Mouse (Mus musculus): ENCODE measurements at regions not wholly inside any gene's neighbourhood (a gene's known extent, or its start where the extent isn't known, plus 50 kb on each side); places are given as distances from the start of the nearest gene placed in this dataset.

DNA sequence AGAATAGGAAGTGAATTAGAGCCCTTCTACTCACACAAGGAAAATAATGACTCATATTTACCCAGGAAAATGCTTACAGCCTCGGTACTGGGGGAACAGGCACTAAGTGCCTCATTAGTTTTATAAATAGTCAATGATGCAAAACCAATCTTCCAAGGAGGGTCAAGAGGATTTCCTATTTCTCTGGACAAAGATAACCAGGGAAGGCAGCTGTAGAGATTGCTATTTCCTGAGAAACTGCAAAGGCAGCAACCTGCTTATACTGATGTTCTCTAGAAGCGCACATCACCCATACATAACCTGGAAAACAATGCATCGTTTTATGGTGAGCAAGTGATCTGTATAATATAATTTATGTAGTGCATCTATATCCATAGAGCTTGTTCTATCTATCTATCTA, 201.3 kb upstream of the Sash1 start:
- DNase-seq (ENCODE audit: inconsistent age in 2 of 2, low spot score in 1 of 2): no peak

DNA sequence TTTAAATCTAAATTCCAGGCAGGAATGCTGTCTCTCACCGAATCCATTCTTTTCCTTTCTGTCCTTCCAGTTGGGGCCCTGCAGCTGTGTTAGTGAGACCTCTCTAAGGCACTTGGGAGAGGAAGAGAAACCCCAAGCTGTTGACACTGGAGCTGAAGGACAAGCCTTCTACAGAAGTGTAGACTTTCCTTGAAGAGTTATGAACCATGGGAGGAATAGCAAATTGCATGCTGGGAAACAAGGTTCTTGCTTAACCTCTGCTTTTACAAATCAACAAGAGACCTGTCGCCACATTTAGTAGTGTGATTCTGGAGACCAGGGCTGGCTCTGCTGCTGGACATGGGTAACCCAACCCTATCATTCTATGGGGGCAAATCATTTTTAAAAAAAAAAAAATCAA, 200.8 kb upstream of the Sash1 start:
- no peak for DNase-seq (ENCODE audit: inconsistent age in 2 of 2, low spot score in 1 of 2)

DNA sequence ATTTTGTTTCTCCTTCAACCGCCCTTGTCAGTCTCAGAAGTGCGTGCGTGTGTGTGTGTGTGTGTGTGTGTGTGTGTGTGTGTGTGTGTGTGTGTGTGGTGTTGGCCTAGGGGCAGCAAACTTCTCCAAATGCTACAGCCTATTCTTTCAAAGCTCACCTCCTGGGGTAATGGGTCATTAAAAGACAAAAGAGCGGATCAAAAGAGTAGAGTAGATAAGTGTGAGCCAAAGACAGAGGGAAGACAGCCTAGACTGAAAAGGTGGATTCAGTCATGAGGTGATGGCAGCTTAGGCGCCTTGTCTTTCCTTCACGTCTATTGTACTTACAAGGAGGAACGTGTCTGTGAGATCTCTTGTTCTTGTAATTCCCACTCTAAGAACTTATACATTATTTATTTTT, 199.6 kb upstream of the Sash1 start:
- no peak for DNase-seq (ENCODE audit: inconsistent age in 2 of 2, low spot score in 1 of 2)

DNA sequence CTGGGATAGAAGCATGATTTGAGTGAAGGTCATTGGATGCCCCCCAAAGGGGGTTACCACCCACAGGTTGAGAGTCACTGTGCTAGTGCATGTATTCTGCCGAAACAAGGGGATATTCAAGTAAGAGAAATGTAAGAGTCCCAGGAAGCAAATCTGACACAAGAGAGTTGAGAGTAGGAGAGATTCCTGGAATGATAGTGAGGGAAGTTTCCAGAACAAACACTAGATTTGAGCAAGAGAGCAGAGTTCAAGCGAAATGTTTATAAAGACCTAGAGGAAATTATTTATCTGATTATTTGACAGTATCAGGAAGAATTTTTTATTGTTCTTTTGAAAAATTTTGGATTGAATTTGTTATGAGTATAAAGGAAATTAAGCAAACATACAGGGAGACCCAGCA, 189.0 kb upstream of the Sash1 start:
- DNase-seq (ENCODE audit: inconsistent age in 2 of 2, low spot score in 1 of 2): no peak

DNA sequence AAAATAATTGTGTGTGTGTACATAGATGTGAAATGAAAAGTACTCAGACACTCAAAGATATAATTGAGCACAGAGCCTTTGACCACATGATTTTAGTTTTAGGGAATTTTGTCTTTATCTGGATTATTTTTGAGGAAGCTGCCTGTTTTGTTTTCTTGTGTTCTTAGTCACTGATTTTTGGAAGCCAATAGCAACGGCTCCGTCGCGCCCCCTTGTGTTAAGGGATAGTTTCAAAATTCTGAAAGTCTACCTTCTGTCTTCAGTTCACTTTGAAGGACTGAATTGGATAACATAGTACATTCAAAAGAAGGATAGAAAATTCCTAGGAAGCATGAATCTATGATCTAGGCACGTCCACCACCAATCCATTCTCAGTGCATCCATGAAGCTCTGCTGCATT, 185.8 kb upstream of the Sash1 start:
- DNase-seq (ENCODE audit: inconsistent age in 2 of 2, low spot score in 1 of 2): peak; percentile 28 to 79

DNA sequence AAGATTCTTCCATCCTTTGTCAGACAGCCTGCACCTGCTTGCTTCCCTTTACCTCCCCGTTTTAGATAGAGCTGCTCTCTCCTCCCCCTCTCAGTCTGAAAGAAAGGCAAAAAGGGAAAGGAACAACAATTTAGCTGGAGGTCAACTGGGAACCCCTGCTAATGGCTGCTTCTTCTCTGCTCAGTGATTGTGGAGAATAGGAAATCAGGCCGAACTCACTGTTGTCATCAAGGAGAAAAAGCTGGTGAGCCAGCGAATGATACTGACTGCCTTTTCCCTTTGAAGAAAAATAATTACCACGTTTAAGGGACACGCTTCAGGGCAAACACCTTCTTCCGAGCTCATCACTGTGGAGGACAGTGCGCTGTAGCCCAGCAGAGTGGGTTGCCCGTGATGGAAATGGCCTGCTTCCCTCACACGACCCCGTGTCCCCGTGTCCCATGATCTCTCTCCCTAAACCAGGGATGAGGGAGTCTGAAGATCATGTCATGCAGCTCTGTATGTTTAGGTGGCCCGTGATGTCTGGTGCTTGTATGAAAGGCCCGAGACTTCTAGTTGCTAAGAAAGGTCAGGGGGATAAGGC, 183.8 kb upstream of the Sash1 start:
- DNase-seq (ENCODE audit: inconsistent age in 2 of 2, low spot score in 1 of 2): no peak

DNA sequence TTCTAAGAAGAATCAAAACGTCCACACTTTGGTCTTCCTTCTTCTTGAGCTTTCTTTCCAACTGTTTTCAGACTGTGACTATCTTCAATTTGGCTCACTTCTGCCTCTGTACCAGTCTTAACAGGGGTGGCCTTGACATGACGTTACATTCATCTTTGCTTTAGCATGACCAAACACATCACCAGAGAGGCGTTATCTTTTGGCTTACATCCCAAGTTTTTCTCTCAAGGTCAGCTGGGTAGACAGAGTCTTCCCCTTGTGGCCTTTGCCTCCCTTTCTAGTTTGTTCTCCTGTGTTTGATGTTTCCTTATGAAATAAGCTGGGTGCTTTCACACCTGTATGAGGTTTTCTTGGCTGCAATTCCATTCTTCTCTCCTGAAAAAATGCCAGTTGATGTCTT, 180.7 kb upstream of the Sash1 start:
- peak; percentile 55 to 81 for DNase-seq (ENCODE audit: inconsistent age in 2 of 2, low spot score in 1 of 2)

DNA sequence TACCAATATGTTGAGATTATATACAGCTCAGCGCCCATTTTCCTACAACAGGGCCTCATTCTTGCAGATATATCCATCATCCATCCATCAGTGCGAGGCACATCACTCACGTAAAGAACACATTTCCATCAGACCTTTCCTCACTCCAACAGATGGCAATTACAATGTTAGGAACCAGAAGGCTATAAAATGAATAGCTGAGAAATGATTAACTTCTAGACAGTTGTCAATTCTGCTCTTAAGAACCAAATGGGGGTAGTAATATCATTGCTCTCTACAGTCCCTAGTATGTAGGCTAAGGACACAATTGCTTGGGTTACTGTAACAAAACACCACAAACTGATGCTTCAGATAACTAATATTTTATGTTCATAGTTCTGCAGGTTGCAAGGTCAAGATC, 176.1 kb upstream of the Sash1 start:
- DNase-seq (ENCODE audit: inconsistent age in 2 of 2, low spot score in 1 of 2): no peak

DNA sequence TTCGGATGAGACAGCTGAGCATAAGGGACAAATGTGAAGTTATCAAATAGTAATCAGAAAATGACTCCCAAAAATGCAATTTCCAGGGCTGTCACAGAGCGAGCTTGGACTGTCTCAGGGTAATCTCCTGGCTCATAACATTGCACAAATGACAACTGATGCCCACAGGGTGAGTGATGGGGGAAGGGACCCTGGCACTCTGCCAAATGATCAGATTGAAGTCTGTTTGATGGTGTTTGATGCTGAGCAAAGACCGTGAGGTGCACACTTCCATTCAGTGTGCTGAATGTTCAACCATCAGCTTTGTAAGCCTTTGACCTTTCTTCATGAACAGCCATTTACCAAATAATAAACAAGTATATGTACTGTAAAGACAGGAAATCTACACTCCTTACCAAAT, 169.4 kb upstream of the Sash1 start:
- DNase-seq (ENCODE audit: inconsistent age in 2 of 2, low spot score in 1 of 2): peak in 1 of 2 experiments; percentile 48

DNA sequence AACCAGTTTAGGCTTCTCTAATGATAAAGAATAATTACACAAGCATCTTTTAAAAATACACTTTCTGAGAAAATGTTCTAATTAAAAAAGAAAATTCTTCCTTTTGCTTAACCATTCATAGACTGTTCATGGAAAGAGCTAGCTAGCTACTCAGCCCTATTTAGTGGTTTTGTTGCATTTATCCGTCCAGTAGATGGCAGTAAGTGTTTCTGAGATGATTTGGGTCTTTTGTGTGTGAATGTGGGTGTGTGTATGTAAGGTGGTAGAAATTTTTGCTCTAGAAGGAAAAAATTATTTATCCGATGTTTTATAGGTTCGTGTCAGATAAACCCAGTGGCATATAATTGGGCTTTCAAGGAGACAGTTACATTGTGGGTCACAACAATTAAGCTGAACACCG, 167.5 kb upstream of the Sash1 start:
- peak in 1 of 2 experiments; percentile 57 for DNase-seq (ENCODE audit: inconsistent age in 2 of 2, low spot score in 1 of 2)

DNA sequence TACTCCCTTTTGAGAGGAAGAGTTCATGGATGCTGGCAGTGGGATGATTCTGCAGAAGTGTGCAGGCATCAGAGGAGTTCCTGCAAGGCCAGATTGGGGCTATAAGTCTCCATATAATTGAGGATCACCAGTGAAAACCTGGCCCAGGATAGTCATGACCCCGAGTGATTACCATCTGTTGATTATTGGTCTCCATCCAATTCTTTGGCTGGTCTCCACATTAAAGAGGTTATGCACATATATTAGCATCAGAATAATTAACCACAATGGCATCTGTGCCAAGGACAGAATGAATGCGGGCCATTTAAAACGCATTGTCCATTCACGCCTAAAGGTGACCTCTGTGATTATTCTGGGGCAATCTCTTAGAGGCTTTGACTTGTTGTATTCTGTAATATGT, 161.5 kb upstream of the Sash1 start:
- no peak for DNase-seq (ENCODE audit: inconsistent age in 2 of 2, low spot score in 1 of 2)

DNA sequence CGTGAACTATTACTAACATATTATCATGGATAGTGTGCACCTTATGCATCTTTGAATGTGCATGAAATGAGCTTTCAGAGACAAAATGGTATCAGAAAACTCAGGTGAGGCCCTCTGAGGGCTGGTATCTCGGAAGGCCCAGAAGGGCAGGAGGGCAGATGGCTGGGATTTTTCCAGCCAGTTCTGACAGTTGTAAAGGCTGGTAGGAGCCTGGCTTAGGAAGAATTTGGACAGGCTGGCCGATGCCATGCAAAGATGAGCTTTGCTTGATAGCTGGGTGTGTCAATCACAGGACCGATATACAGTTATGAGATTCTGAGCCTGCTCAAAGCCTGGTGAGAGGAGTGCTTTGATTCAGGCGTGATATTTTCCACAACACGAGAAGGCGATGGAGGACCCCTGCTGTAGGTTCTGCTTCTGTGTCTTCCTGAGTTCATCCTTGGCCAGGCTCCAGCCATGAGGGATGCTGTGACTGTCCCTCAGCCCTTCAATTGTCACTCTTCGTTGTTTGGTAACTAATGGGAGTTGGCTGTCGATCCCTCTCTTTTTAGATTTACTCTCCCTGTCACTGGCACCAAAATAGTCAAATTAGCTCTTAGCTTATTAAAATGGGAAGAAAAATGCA, 159.0 kb upstream of the Sash1 start:
- no peak for DNase-seq (ENCODE audit: inconsistent age in 2 of 2, low spot score in 1 of 2)

DNA sequence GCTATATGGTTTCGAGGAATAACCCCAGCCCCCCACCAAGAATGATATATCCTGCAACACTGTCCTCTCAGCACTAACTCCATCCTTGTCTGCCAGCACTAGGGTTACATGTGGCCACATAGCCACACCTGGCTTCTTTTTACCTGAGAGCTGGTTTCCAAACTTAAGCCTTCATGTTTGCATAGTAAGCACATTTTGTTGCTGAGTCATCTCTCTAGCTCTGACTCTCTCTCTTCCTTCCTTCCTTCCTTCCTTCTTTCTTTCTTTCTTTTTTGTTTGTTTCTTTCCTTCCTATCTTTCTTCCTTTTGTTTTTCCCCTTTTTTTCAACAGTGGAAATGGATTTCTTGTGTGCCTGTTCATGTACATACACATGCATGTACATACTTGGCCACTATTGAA, 157.6 kb upstream of the Sash1 start:
- no peak for DNase-seq (ENCODE audit: inconsistent age in 2 of 2, low spot score in 1 of 2)

DNA sequence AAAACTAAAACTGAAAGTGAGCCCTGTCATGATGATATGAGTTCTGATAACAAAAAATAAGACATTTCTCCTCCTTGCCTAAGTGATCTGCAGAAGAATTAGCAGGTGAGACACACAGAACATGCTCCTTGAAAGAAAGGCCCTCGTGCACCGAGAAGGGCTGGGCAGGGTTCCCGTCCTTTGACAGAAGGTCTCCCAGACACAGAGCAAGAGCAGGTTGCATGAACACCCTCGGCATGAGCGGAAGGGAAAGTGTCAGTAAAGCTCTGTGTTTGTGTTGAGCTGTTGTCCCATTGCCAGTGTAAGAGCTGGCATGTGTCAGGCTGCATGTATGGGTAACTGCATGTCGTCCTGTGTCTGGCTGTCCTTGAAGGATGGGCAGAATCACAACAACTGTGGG, 144.6 kb upstream of the Sash1 start:
- no peak for DNase-seq (ENCODE audit: inconsistent age in 2 of 2, low spot score in 1 of 2)

DNA sequence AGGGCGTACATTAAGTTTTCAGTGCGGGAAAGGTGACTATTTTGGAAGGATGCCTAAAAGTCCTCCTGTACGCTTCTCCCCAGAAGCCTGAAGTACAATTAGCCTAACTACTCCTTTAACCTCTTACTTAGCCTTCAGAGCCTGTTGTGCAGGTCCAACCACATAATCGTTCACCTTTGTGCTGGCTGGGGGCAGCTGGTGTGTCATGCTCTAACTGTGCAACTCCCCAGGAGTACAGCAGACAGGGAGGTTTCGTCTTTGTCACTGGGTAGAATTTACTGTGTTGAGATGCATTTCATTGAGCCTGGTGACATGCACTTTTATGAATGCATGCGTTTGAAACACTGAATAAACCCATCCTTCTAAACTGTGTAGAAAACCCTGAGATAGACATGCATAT, 143.6 kb upstream of the Sash1 start:
- no peak for DNase-seq (ENCODE audit: inconsistent age in 2 of 2, low spot score in 1 of 2)

DNA sequence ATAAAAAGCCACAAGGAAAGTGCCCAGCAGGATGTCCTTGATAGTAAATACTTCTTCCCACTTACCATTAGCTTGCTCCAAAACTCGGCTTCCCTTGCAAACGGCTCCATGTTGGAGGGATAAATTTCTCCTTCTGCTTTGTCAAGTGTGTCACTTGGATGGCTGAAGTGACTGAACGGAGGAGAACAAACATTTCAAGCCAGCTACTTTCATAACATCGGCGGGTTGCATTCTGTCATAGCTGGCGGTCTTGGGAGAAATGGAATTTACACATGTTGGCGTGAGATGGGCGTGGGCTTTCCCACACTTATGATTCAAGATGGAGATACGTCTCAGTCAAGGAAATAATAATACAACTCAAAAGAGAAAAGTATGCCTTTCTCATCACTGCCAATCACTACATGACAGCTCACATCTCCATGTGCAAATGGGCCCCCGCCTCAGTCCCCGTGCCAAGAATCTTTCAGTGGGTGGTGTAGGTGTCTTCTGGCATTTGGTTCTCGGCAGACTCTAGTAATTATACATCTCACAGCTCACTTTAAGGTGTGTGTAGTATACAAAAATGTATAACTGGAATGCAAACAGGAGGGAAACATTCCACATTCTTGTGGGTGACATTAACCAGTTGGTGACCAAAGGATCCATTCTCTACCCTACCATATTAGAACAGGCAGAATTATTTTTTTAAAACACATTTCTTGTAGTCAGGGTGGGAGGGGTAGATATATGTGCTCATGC, 141.4 kb upstream of the Sash1 start:
- DNase-seq (ENCODE audit: inconsistent age in 2 of 2, low spot score in 1 of 2): no peak

DNA sequence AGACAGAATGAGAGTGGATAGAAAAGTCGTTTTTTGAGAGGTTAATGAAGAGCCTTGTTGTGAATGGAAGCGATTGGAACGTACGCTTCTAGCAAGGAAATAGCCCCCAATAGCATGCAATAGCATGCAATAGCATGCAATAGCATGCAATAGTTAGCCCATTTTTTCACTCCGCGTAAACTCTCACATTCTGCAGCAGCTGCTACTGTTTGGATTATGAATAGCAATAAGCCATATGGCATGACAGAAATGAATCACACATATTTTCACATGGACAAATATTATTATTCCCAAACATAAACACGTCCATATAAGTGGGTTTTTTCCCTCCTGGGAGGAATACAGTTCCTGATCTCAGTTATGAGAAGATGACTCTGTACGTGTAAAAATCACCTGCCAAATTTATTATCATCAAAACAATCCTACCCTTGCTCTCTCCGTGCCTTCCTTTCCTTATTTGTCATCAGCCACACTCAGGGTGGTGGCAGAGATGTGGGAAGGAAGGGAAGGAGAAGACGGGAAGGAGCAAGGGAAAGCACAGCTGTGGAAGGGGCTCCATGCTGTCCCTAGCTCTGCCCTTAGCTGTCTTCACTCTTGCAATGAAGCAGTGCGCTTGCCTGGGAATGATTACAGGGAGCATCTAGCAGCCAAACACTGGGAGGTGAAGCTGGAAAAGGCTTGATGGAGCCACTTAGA, 129.1 kb upstream of the Sash1 start:
- no peak for DNase-seq (ENCODE audit: inconsistent age in 2 of 2, low spot score in 1 of 2)

DNA sequence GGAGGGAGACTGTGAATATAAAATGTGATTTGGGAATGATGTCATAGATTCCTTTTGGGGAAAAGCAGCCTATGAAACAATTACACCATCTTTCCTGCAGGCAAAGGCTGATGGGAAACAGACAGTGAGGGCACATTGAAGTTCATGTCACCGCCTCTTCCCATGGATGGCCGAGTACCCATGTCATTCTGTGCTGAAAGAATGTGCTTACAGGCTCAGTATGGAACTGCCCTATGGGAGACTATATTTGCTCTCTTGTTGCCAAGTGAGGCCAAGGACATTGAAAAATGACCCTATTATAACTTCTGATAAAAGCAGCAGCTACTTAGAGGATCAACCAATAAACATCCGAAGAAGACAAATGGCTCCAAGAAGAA, 127.7 kb upstream of the Sash1 start:
- DNase-seq (ENCODE audit: inconsistent age in 2 of 2, low spot score in 1 of 2): no peak

DNA sequence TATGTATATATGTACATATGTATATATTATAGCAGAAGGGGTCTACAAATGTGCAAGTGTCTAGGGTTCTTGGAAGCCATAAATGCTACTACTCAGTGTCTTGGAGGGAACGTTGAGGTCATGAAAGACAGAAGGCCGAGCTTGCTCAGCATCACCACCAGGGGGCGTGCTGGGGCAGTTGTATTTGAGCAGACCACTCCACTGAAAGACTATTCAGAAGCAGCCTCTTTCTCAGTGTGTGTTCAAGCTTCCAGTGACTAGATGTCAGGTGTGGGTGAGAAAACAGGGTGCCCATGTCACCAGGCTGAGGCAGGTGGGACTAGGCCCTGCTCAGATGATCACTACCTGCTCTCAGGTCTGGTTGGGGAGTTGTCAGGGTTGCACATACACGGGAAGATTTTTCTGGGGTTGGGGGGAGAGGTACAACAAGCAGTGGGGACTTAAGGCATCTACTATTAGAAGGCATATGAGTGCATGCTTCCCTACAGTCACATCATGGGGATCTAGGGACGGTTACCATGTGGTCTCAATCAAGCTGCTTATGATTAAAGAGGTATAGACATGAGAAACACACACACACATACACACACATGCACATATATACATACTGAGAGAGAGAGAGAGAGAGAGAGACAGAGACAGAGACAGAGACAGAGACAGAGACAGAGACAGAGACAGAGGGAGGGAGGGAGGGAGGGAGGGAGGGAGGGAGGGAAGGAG, 127.1 kb upstream of the Sash1 start:
- DNase-seq (ENCODE audit: inconsistent age in 2 of 2, low spot score in 1 of 2): peak; percentile 59 to 84

DNA sequence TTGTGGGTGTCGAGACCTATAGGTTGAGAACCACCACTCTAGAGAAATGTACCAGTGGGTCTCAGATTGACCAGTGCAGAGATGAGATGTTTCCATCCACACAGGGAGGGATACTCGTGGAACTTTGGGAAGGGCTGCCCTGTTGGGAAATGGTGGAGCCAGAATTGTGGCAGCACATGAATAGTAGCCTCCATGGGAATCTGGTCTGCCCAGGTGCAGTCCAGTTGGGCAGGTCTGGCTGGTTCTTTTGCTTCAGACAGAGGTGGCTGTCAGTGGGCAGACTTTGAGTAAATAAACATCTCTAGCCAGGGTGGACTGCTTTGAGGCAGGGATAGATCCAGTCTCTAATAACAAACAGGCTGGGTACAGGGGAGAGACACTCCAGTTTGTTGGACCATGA, 126.0 kb upstream of the Sash1 start:
- no peak for DNase-seq (ENCODE audit: inconsistent age in 2 of 2, low spot score in 1 of 2)

DNA sequence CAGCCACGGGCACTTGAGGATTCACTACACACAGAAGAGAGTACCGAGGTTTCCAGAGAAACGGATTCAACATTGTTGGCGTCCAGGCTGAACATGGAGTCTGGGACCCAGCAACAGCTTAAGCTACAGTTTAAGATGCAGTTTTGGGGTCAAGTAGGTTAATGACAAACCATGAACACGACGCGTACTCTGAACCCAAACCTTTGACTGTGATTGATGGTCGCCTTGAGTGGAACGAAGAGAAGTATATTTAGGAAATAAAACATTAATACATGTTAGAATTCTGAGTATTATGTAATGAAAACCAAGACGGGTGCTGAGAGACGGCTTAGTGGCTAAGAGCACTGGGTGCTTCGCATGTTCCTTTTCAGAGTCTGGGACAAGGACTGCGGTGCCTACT, 124.3 kb upstream of the Sash1 start:
- DNase-seq (ENCODE audit: inconsistent age in 2 of 2, low spot score in 1 of 2): no peak

Measured in adrenal gland, adult (tissue).